Mouse (Mus musculus) stomach, postnatal 0 days (tissue): ENCODE data around the gene Rbm12. TPM values are rescaled to one million over a fixed set of nuclear protein-coding genes. Genes with fewer than 3 reads are reported as not detected.

Experiments used
- ATAC-seq: fragments of 200-750 bp; cut with Nextera tagmentation; 2 replicates; pipeline ENCODE4 v1.8.0; 2017; ENCODE audit not compliant: low FRiP score, low TSS enrichment
- DNase-seq: peaks from one replicate; pipeline ENCODE4 v3.0.0-alpha.2; 2016; ENCODE audit warnings: low spot score
- H3K27ac ChIP-seq: fragments of 300-500 bp; sonication (generic); replicated peaks from 2 replicates; pipeline ENCODE4 v1.5.1; 2014; ENCODE audit warnings: mild to moderate bottlenecking, control low read depth
- H3K27me3 ChIP-seq: fragments of 300-500 bp; sonication (generic); 2 replicates; pipeline ENCODE4 v1.6.1; 2014; ENCODE audit warnings: low read length; ENCODE audit not compliant: control insufficient read depth, insufficient read depth
- H3K36me3 ChIP-seq: fragments of 300-500 bp; sonication (generic); 2 replicates; pipeline ENCODE4 v1.6.1; 2014; ENCODE audit warnings: low read length, mixed read lengths; ENCODE audit not compliant: control insufficient read depth, insufficient read depth
- H3K4me1 ChIP-seq: fragments of 300-500 bp; sonication (generic); replicated peaks from 2 replicates; pipeline ENCODE4 v1.6.1; 2014; ENCODE audit warnings: antibody characterized with exemption; ENCODE audit not compliant: control insufficient read depth, insufficient read depth
- H3K4me2 ChIP-seq: fragments of 300-500 bp; sonication (generic); replicated peaks from 2 replicates; pipeline ENCODE4 v1.6.1; 2014; ENCODE audit warnings: low read depth, mild to moderate bottlenecking, control low read depth, moderate library complexity
- H3K4me3 ChIP-seq: fragments of 300-500 bp; sonication (generic); 2 replicates; pipeline ENCODE4 v1.5.1; 2014; ENCODE audit warnings: low read depth, low read length, control low read depth
- H3K9ac ChIP-seq: fragments of 300-500 bp; sonication (generic); 2 replicates; pipeline ENCODE4 v1.6.1; 2014; ENCODE audit warnings: mild to moderate bottlenecking, low read length, control low read depth, mixed read lengths
- H3K9me3 ChIP-seq: fragments of 300-500 bp; sonication (generic); 2 replicates; pipeline ENCODE4 v1.6.1; 2016; ENCODE audit warnings: low read length; ENCODE audit not compliant: control insufficient read depth
- CTCF ChIP-seq: IDR thresholded peaks from 2 replicates; pipeline ENCODE4 v1.5.1; 2016; ENCODE audit warnings: antibody characterized with exemption, low read depth, mild to moderate bottlenecking, moderate library complexity
- EP300 ChIP-seq: optimal IDR thresholded peaks from 2 replicates; pipeline ENCODE3; 2016; ENCODE audit warnings: antibody characterized with exemption
- WGBS: fragments of 180-500 bp; shearing (Covaris S2); extraction: QIAGEN DNeasy Blood & Tissue Kit; methylation state at CpG from one replicate; pipeline ENCODE4 v1.1.7; 2014; 5-methylcytosine and 5-hydroxymethylcytosine counted together
- polyA plus RNA-seq: library from polyadenylated mRNA; unstranded; fragments of >200 nt; fragmentation: Nextera tagmentation; extraction: Ambion mirVana; gene quantifications from 2 replicates; pipeline ENCODE4 v1.2.1, GENCODE M21; 2015

The Rbm12 gene
- polyA plus RNA-seq = 8.0 and 8.8 TPM in 2 replicates

DNA sequence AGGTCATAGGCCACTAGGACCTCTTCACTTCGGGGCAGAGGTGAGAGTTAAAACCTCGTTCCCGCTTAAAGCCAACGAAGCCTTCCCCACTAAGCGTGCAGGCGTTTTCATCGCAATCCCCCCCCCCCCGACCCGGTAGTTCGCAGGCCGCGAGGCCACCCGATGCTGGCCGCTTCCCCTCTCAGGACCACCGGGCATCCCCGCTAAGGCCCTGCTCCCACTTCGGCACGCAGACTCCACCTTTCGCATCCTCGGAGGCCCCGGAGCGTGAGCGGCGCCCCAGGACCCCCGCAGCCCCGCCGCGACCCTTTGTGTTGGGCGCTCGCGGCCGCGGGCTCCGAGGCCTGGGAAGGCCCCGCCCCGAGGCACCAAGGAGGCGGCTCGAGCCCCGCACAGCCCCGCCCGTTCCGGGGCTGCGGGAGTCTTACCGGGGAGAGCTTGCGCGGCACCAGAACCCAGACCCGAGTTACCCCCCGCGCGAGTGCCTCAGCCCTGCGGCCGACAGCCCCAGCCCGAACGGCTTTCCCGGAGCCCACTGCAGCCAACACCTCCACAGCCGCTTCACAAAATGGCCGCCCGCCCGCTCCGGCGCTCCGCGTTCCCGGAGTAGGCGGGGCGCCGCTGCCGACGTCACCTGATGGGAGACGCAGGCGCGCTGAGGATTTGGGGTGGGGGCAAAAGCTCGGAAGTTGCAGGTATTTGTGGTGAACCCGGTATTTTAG is at the start of gene Rbm12, which contains the start of gene Cpne1:
Gene Rbm12 (minus strand): TSS at position 621 of the 722 bp plus-strand sequence.
Gene Cpne1 (minus strand): TSS at position 608 of the 722 bp plus-strand sequence.
- DNase-seq (peak; percentile 95), ATAC-seq (peak; percentile 92)
- no peak for TF ChIP-seq EP300
- no peak for TF ChIP-seq CTCF
- peak within 1 kb of the TSS; percentile 98 for H3K4me3 ChIP-seq
- no peaks in the 10 kb centered on the region for H3K36me3 ChIP-seq
- peak within 1 kb of the TSS; percentile 96 for H3K9ac ChIP-seq
- no peaks in the 10 kb centered on the region for H3K9me3 ChIP-seq
- H3K27me3 ChIP-seq = no peaks in the 10 kb centered on the region
- no peaks in the 10 kb centered on the region for H3K4me1 ChIP-seq
- H3K27ac ChIP-seq = peak within 1 kb of the TSS; percentile 95
- WGBS = under 1% methylated on average over 70 of the region's 74 CpGs
- H3K4me2 ChIP-seq = peak within 1 kb of the TSS; percentile 66

DNA sequence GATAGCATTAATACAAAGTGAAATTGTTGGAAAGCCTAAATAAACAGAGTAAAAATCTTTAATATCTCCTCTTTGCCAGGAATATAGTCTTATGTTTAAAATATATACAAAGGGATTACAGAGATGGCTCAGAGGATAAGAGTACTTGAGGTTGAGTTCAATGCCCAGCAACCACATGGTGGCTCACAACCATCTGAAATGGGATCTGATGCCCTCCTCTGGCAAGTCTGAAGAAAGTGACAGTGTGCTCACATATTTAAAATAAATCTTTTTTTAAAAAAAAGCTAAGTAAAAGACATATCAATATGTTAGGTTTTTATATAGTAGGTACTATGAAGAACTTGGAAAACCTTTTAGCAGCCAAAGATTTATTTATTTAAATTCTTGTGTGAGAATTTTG is 39.8 kb upstream of the Rbm12 start:
- H3K9ac ChIP-seq = no peak overlapping the region
- peaks cover 18% of the 10 kb centered on the region for H3K36me3 ChIP-seq
- ATAC-seq (no peak), DNase-seq (no peak)
- no peak overlapping the region for H3K4me3 ChIP-seq
- H3K9me3 ChIP-seq = no peaks in the 10 kb centered on the region
- no peaks in the 10 kb centered on the region for H3K27me3 ChIP-seq
- no peaks in the 10 kb centered on the region for H3K4me1 ChIP-seq
- TF ChIP-seq EP300 (no peak), CTCF (peak; percentile 35)
- H3K27ac ChIP-seq = no peak overlapping the region
- H3K4me2 ChIP-seq = no peak overlapping the region

DNA sequence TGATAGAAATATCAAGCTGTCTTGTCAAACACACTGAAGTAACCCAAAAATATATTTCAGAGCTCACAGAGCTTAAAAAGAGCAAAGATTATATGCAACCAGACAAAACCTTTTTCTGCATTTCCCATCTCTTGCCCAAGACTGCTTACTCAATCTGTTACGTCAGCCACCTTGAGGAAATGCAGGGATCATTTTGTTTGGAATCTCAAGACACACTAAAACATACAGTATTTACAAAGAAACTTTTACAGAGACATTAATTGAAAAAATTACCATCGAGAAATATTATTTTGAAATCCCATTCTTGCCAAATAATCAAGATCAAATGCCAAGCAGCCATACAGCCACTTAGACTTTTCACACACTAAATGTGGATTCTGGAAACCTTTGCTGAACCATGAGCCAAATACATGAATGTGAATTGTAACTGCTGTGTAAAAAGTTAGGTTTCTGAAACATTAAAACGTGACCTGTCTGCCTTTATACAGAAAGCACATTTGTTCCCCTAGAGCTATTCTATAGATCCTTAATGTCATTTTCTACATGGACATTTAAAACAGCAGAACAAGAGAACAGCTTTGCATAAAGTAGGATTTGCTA is 35.6 kb upstream of the Rbm12 start:
- TF ChIP-seq CTCF (no peak), EP300 (no peak)
- DNase-seq = no peak
- Histone ChIP-seq H3K4me2 (no peak overlapping the region), H3K9ac (no peak overlapping the region), H3K9me3 (no peaks in the 10 kb centered on the region), H3K4me3 (no peak overlapping the region), H3K27ac (no peak overlapping the region), H3K4me1 (peaks cover 3% of the 10 kb centered on the region; the same call in 1 of the 2 replicates), H3K36me3 (peaks cover 18% of the 10 kb centered on the region), H3K27me3 (no peaks in the 10 kb centered on the region)
- no peak for ATAC-seq
- 74% methylated on average over 3 of the region's 3 CpGs for whole genome bisulfite sequencing

DNA sequence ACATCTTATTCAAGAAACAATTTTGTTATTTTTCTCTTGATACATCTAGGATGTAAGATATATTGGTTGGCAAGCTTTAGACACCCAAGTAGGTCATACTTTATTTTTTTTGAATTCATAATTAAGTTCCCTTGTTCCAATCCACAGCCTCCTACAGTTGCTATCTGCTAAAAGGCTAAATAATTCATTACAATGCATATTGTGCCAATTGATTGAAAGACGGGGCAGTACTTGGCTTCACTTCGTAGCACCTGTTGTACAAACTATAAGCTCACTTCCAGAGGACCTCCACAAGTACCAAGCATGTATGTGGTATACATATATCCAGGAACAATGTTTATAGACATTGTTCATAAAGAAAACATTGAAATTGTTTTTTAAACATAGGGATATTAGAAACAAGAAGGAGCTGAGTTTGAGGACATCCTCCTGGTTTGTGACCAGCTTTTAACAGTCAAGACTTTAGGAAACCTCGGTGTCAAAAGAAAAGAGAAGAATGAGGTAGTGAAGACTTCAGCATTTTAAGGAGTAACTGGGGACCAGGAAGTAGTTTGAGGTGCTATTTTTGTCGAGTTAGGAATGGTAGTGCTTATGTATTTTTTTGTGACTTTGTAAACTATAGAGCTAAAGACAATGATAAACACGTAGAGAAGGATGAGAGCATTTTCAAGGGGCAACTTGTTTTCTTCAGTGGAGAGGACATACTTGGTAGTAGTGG is 34.7 kb upstream of the Rbm12 start:
- Histone ChIP-seq H3K36me3 (peaks cover 18% of the 10 kb centered on the region), H3K27ac (no peak overlapping the region), H3K4me3 (no peak overlapping the region), H3K9me3 (no peaks in the 10 kb centered on the region), H3K4me1 (peaks cover 3% of the 10 kb centered on the region; the same call in 1 of the 2 replicates), H3K27me3 (no peaks in the 10 kb centered on the region), H3K9ac (no peak overlapping the region), H3K4me2 (no peak overlapping the region)
- TF ChIP-seq EP300 (no peak), CTCF (no peak)
- ATAC-seq (no peak), DNase-seq (no peak)
- 59% methylated on average over 5 of the region's 5 CpGs for WGBS

DNA sequence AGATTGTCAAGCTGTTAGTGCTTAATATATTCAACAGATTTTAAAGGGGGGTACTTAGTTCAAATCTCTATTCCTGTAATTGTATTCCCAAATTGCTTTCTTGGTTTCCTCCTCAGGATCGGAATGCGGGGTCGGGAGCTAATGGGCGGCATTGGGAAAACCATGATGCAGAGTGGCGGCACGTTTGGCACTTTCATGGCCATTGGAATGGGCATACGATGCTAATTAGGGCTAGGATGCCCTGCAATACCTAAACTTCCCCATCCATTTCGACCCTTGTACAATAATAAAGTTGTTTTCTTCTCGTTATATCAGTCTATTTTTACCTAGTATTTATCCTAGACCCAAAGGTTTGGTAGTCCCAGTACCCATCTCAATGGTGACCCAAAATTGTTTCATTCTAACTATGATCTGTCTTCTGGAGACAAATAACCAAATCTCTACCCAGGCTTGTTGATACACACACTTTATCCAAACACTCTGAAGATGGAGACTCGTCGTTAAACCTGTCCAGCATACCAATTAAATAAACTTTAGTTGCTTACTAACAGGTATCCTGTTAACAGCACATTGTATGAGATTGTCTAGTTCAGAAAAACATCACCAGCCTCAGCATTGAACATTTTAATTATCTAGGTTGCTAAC is 33.8 kb upstream of the Rbm12 start:
- Histone ChIP-seq H3K4me1 (peaks cover 3% of the 10 kb centered on the region; the same call in 1 of the 2 replicates), H3K27me3 (no peaks in the 10 kb centered on the region), H3K9ac (no peak overlapping the region), H3K4me3 (no peak overlapping the region), H3K36me3 (peaks cover 18% of the 10 kb centered on the region), H3K27ac (no peak overlapping the region), H3K9me3 (no peaks in the 10 kb centered on the region), H3K4me2 (no peak overlapping the region; the same call in 1 of the 2 replicates)
- ATAC-seq (no peak), DNase-seq (no peak)
- no peak for TF ChIP-seq EP300
- no peak for TF ChIP-seq CTCF
- 62% methylated on average over 11 of the region's 11 CpGs for WGBS
